Mouse (Mus musculus) inflammation-experienced regulatory T-cells (primary cell): Measurements from ENCODE around the gene Coa4. TPM values are rescaled to one million over a fixed set of nuclear protein-coding genes. Genes with fewer than 3 reads are reported as not detected.

Experiments used
- polyA plus RNA-seq, 2 experiments: library from polyadenylated mRNA; unstranded; fragments of 100-300 nt; shearing (Covaris generic); gene quantifications; one replicate each; pipeline ENCODE4 v1.2.1; 2017

Gene Coa4
- polyA plus RNA-seq = 10 to 100 TPM; 14.5 to 16.4 TPM

DNA sequence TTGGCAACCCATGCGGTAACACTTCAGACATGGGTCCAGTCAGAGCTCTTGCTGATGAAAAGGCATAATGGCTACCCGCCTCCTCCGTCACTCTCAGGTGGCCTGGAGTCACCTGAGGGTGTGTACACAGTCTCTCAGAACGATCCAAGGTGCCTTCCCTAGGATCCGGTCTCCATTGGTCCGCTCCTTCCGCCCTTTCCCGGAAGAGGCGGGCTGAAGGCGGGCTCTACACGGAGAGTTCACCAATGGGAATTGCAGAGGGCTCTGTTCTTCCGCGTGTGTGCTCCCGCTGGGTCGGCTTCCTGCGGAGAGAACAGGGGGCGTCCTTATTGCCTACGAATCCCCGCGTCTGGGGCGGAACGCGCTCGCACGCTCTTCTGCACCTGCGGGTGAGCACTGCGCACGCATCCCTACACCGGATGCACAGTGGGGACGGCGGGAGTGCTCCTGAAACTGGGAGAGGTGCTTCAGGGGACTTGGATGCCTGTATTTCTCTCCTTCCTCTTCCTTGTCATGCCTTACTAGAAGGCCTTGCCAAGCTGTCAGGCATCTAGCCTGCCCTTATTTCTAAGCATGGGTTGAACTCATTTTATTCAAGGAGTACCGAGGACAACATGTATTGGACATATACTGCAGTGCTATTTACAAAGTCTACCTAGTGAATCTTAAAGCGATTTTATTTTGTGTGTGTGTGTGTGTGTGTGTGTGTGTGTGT lies at the start of gene Coa4:
Gene Coa4 (plus strand): TSS at position 268 of the 715 bp plus-strand sequence.

GRCm38 (mm10) chr7:100493117-100493483 lies 43.8 kb upstream of the Coa4 start, which contains the start of gene Ucp2:
Gene Ucp2, plus strand, starts transcription at chr7:100493337.

DNA sequence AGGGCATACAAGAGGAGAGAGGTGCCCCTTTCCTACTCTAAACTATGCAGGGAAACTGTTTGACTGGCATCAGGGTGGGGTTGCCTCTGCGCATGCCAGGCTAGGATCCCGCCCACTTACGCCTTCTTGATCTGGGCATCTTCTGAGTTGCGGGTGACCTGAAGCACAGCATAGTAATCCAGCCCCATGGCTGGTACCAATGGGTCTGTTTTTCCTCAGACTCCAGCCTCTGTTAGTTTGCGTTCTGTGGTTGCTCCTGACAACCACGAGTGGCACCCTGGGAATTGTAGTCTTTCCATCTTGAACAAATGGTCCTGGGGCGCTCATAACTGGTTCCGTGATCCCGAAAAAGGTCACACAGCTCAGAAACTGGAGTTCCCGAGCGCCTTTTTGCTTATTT lies 22.3 kb upstream of the Coa4 start, which contains the start of gene Dnajb13:
Gene Dnajb13 (minus strand): TSS at position 388 of the 400 bp plus-strand sequence.

Other genes with a start within 250 kb of the Coa4 start
- gene C2cd3, start 164.8 kb upstream of the Coa4 start, polyA plus RNA-seq = 10 to 100 TPM; 36.7 to 42.0 TPM
- gene Ppme1, start 164.8 kb upstream of the Coa4 start, polyA plus RNA-seq = 10 to 100 TPM; 30.5 to 36.5 TPM
- gene Ucp3, start 64.1 kb upstream of the Coa4 start, polyA plus RNA-seq = 1 to 10 TPM in 1 of 2 experiments, under 1 TPM in 1; 0.72 to 1.4 TPM
- gene Ucp2, start 43.7 kb upstream of the Coa4 start, polyA plus RNA-seq = 1,000 to 10,000 TPM; 1,621 to 1,780 TPM
- 10 to 100 TPM in 1 of 2 experiments, 1 to 10 TPM in 1; 9.6 to 10.4 TPM for gene Dnajb13, start 22.1 kb upstream of the Coa4 start, polyA plus RNA-seq
- 10 to 100 TPM; 46.8 to 66.2 TPM for gene Rab6a, start 70.3 kb downstream of the Coa4 start, polyA plus RNA-seq
- 10 to 100 TPM; 42.7 to 56.6 TPM for gene Mrpl48, start 71.2 kb downstream of the Coa4 start, polyA plus RNA-seq
- gene Plekhb1, start 125.3 kb downstream of the Coa4 start, polyA plus RNA-seq = under 1 TPM in 1 of 2 experiments, not detected in 1; 0.81 TPM
- gene Fam168a, start 169.6 kb downstream of the Coa4 start, polyA plus RNA-seq = 10 to 100 TPM; 16.8 to 25.5 TPM